Mouse (Mus musculus): ENCODE data around the gene Mgat5.

Gene Mgat5

DNA sequence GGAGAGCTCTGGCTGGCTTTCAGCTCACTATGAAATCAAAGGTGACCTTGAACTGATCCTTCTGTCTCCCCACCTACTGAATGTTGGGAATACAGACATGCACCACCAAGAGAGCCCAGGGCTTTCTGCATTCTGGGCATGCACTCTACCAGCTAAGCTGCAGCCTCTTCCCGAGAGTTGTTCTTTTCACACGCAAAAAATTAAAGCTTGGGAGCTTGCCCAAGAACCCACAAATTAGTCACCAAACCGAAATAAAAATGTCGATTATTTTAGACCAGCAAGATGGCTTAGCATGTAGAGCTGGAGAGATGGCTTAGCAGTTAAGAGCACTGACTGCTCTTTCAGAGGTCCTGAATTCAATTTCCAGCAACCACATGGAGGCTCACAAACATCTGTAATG, 230.0 kb downstream of the Mgat5 start:
- no peak for DNase-seq (ENCODE audit: low read depth)

DNA sequence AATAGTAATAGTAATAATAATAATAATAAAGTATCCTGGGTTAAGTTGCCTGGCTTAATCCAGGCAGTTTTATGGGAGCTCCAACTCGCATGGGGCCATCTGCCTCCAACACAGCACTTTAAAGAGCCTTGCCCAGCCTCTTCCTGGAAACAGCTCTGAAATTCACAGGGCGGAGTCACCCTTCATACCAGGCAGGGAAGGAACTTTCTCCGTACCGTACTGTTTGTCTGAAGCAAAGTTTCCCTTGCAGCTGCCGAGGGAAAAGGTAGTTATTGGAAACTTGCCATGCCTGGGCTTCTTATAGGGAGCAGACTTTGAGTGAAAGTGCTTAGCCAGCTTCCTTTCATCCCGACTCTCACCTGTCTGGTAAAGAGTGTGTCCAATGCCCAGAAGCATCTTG, 232.3 kb downstream of the Mgat5 start:
- no peak for DNase-seq (ENCODE audit: low read depth)

DNA sequence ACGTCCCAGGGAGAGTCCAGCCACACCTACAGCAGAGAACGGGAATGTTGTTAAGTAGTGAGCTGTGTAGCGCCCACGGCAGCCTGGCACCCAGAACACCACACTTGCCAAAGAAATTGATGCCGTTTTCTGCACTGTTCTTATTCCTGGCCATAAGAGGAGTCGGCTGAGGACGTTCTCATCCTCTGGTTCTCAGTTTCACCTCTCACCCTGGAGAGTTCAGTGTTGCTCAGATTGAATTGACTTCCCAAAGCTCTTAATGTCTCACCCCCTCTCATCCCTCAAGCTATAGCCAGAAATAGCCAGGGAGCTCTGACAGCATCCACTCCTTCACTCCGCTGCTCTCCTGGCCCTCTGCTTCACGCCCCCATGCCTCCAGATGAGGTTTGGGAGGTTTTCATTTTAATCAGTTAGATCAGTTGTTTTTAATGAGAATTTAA, 234.7 kb downstream of the Mgat5 start:
- DNase-seq (ENCODE audit: low read depth) = no peak

DNA sequence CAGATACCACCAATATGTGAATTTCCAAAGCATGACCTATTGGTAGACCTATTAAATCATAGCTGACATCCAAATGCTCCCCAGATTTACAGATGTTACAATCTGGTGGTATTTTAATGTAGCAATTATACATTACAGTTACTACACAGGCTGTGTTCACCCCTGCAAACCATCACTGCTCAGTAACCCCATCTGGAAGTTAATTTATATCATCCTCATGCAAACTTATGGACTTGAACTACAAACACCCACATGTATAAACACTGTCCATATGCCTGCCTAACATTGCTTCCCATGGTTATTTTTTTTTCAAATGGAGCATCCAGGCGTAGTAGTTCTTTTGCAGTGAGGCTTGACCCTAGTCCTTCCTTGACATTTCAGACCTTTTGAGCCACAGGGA, 236.2 kb downstream of the Mgat5 start:
- no peak for DNase-seq (ENCODE audit: low read depth)

DNA sequence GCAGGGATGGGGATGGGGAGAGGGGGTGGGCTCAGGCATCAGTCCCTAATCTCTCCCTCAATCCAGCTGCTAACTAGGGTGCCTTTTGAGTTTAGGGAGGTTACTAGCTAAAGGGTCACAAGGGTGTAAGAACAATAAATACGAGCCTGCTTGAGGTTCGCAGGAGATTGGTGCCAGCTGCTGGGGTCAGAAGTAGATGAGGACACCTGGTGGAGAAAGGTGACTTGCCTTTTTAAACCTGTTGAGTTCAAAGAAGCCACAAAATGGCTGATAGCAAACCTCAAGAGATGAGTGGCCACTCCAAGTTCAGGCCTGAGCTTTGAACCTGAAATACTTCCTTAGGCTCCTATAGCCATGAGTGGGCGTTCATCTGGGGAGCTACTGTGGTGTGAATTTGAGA, 236.9 kb downstream of the Mgat5 start:
- no peak for DNase-seq (ENCODE audit: low read depth)

DNA sequence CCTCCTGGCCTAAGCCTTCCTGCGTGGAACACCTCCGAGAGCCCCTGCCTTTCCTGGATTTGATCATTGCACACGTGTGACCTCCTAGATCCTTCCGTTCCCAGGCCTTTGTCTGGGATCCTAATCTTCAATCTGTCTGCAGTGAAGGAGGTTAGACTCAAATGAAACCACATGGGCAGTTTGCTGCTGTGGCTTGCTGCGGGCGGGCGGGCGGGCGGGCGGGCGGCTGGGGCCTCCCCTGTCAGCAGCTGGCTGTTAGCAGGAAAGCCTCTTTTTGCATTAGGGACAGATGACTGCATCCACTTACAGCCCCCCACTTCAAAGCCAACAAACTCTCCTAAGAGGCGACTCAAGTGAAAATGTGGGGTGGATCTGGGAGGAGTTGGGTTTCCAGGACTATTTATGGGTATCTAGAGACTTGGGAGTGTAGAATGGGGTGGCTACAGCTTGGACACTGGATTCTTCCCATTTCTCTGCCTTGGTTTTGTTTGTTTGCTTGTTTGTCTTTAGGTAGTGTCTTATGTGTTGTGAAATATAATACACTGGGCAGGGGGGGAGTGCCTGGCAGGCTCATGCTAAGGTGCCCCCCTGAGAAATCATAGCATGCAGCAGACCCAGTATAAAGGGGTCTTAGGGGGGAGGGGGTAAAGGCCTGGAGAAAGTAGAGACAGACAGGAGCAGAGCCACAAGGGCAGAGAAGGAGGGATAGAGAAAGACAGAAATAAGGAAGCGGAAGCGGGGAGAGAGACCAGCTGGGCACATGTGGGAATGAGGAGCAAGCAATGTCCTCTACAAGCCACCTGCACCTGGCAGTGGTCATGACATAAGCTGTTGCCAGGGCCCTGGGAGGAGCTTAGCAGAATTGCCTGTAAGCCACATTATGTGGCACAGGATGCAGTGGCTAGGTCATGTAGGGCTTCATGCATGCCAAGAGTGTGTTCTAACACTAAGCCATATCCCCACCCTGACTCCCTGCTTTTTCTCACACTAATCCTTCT, 238.4 kb downstream of the Mgat5 start:
- no peak for DNase-seq (ENCODE audit: low read depth)

DNA sequence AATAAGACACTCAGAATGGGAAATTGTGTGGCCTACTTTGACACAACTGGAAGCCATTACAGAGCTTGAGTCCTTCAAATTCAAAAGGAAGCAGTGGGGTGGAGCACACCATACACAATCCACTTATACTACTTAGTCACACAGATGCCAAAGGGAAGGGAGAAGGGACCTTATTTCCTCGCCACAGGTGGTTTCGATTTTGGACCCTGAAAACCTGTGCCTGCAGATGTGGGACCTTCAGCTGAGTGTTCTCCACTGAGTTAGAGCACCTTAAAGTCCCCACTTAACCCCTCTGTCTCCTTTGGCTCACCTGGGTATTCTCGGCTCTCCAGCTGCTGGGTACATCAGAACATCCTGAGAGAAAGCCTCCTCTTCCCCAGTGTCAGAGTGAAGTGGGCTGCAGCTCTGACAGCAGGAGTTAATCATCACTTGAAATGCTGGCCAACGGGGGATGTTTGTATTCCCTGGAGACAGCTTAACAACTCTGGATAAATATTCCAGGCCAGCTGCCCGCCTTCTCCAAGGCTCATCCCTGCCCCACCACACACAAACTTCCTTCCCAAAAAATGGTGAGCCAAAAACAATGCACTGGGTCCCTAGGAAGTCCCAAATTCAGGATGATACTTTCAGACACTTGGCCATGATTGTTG, 240.1 kb downstream of the Mgat5 start:
- DNase-seq (ENCODE audit: low read depth) = no peak

DNA sequence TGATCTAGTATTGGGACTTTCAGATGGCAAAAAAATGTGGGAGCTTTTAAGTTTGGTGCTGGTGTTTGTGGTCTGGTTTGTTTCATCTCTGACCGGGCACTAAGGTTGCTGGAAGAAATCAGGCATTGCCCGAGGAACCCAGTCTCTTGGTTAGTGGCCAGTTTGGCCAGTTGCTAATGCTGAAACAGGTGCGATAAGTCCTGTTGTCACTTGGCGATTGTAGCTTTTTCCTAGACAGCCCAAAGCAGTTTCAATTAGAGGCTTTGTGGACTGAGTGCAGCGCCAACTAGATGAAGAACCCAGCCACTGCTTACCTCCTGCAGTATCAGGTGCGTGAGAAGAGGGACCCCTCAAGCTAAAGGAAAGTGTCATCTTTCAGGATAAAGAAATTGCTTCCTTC, 248.6 kb downstream of the Mgat5 start:
- no peak for DNase-seq (ENCODE audit: low read depth)

DNA sequence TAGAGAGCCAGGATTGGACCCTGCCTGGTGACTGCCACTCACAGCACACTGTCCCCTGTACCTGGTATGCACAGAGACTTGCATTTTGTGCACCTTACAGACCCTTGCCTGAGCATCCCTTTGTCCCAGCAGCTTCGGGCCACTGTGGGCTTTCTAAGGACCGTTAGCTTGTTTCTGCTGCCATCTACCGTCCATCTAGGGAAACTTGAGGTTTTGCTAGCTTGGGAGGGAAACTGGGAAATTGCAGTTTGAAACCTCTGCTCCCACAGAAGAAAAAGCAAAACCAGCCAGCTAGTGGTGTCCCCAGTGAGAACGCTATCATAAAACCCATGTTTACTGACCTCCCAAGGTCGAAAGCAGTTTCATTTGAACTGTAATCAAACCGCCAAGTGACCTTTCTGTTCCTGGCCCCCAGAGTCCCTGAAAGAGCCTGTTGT, 254.2 kb downstream of the Mgat5 start:
- DNase-seq (ENCODE audit: low read depth) = peak; percentile 37

DNA sequence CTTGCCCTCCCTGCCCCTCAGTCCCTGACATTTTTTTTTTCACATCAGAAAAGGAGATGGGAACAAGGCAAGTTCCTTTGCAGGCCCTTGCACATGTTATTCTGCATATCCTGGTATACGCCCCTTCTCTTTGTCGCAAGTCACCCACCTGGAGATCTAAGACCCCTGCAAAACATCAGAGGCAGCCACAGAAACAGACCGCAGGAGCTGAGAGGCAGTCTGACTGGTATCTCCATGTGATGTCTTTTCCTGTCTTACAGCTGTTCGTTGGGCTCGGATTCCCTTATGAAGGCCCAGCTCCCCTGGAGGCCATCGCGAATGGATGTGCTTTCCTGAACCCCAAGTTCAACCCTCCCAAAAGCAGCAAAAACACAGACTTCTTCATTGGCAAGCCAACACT, 254.8 kb downstream of the Mgat5 start:
- no peak for DNase-seq (ENCODE audit: low read depth)

DNA sequence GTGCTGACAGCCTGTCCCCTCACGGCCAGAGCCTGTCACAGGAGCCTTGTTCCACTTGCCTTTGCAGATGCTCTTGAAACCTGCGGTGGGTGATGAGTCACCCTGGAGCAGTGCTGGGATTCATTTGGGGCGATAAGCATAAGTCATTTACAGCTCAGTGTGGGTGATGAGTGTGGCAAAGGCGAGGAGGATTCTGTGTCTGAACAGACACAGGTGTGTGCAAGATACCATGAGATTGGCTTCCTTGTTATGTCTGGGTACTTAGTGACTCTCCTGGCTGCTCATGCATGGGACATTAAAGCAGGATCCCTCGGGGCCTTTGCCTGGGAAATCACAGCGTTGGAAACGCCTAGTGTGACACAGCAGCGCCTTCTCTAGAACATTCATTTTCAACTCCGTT, 256.2 kb downstream of the Mgat5 start:
- no peak for DNase-seq (ENCODE audit: low read depth)

DNA sequence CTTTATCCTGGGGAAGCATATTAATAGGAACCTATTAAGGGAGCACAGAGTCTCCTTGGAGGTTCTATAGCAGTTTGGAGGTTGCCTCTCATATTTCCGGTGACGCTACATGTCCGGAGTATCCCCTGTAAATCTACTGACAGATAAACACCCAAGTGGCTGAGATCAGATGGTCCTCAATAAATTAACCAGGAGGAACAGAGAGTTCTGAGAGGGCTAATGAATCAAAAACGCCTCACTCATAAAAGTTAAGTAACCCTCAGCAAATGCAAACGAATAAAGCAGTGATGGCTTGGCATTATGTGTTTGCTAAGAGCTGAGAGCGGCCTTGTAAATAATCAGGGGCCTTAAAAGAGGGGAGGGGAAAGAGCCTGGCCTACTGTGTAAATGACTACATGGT, 259.2 kb downstream of the Mgat5 start:
- DNase-seq (ENCODE audit: low read depth) = no peak

DNA sequence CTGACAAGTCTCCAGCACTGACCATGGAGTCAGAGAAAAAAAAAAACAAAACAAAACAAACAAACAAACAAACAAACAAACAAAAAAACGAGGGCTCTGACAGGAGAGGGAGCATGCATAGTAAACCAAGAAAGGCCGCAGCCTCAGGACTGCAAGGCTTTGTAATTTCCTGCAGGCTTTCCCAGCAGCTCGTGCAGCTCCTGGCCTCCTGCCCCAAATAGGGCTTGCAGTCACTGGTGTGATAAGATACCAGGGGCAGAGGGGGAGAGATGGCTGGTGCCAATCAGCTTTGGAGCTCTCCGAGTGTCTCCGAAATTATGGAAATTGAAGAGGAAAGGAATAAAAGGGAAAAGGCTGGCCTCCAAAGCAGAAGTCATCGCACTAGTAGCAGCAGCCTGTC, 260.5 kb downstream of the Mgat5 start:
- DNase-seq (ENCODE audit: low read depth) = no peak

DNA sequence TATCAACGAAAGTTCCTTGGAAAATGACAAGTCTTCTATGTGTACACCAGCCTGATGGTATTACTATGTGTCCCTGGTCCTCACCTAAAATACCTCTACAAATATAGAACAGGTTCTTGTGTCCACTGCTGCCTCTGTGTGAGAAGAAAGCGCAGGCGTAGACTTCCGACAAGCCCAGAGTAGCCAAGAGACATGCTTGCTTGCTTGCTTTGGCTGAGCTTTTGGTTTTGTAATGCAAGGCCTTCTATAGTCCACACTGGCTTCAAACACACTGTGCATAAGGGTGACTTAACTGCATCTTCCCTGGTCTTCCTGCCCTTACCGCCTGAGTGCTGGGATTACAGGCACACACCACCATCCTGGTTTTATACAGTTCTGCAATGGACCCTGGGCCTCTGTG, 262.4 kb downstream of the Mgat5 start:
- no peak for DNase-seq (ENCODE audit: low read depth)

DNA sequence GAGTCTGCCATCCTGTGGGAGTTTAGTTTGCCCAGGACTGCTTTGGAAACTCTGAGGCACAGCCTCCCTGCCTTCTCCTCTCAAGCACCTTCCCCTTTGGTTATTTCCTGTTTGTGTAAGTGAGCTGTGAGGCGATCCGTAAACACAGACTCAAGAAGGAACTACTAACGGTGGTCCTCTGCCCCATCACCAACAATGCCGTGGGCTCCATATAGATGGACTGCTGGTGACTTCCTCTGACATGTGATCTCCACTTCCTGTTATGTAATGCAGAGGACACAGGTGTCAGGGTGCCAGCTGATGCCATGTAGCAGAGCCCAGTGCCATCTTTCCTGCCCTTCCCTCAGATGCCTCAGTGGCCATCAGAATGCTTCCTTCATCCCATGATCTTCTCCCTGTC, 265.4 kb downstream of the Mgat5 start:
- no peak for DNase-seq (ENCODE audit: low read depth)

DNA sequence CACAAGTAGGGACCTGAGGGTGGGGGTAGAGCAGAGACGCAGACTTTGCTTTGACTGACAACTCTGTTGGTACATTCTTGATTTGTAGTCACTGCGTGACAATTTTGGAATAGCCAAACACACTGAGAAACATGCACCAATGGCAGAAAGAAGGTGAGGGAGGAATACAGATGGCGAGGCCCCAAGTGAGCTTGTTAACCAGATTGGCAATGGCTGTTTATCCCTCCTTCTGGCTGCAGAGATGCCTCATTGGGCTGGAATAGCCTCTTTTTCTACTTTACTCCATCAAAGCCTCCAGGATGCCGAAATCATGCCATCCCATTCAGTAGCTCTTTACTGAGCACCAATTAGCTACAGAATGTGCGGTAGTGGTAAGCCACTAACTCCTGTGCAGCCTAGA, 270.9 kb downstream of the Mgat5 start:
- no peak for DNase-seq (ENCODE audit: low read depth)

DNA sequence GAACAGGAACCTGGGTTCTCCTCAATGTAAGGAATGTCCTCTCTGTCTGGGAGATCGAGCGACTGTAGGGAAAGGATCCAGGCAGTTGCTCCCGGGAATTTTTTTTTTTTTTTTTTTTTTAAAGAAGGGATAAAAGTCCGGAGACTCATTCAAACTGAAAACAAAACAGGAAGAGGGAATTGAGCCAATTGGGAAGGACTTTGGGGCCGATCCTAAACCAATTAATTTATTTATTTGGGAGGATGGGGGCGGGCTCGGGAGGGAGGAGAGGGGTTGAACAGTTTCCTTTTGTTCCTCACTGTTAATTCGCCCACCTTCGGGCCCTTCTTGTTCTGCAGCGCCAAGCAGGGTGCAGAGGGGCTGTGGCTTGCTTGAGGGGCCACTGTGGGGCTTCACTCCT, 278.1 kb downstream of the Mgat5 start:
- DNase-seq (ENCODE audit: low read depth) = no peak

DNA sequence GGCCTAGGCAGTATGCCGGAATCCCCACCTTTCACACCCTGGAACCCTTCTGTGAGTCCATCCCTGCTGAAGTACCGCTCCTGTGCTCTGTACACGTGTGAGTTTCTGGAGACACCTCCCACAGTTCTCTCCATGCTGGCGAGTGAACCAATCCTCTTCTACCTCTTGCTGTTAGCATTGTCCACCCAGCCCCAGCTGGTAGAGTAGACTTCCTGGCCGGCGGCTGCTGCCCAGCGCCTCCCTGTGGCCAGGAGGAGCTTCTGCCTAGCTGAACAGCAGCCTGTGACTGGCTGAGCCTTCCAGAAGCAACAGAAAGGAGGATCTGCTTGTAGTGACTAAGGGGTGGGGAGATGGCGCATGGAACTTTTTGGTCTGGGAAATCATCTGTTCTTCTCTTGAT, 279.4 kb downstream of the Mgat5 start:
- no peak for DNase-seq (ENCODE audit: low read depth)

DNA sequence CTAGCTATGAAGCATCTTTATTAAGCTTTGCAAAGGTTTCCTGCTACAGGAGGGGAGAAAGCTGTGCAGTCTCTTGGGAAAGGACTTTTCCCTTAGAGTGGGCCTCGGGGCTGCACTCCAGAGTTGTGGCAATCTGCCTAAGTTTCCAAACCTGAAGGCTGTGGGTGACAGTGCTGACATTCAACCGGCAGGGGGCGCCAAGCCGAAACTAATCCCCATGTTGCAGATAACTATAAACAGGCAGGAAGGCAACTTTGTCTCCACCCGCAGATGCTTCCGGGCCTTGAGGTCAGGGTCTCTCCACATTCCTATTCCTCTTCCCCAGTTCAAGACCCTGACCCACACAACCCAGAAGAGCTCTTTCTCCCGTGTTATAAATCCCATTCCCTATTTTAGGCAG, 280.0 kb downstream of the Mgat5 start:
- peak; percentile 38 for DNase-seq (ENCODE audit: low read depth)

DNA sequence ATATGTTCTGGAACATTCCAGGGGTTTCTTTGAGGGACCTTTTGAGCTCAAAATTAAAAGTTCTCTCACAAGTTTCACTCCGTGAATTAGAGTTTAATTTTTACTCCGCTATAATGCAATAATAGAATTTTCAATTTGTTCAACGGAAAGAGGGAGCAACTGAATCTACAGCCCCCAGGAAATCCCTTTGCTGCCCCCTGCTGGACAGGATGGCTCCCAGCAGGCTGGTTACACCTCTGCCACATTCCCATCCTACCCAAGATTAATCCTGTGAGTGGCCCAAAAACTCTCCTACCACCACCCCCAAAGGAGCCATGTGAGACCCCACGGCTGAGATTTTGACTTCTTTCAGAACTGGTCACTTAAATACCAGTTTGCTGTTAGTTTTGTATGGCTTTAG, 282.3 kb downstream of the Mgat5 start:
- DNase-seq (ENCODE audit: low read depth) = no peak

DNA sequence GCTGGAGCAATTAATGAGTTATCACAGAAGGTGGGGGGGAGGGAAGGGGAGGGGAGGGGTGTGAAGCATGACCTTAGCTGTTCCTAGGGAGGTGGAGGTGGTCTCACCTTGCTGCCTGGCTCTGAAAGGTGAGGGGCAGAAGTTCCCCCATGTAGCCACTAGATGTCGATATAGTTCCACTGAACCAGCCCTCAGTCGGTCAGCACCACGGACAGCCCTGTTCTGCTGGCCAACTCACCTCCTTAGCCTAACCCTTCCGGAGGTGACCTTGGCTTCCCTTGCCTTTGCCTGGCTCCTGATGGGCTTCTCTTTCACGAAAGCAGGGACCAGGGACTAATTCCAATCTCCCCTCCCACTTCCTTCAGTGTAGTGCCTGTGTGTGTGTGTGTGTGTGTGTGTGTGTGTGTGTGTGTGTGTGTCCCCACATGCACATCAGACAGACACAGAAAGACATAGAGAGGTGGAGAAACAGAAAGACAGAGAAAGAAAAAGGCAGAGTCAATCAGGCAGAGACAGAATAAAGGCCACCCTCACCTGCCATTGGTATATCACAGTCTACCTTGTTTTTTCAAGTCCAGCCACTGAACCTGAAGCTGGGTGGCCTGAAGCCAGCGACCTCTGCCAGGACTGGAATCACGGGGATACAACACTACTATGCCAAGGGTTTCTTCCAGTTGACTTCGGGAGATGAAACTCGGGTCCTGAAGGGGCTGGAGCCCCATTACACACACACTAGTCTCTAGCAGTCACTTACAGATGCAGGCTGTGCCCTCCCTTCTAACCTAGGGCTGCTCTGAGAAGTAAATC, 292.1 kb downstream of the Mgat5 start:
- DNase-seq (ENCODE audit: low read depth) = peak; percentile 39

DNA sequence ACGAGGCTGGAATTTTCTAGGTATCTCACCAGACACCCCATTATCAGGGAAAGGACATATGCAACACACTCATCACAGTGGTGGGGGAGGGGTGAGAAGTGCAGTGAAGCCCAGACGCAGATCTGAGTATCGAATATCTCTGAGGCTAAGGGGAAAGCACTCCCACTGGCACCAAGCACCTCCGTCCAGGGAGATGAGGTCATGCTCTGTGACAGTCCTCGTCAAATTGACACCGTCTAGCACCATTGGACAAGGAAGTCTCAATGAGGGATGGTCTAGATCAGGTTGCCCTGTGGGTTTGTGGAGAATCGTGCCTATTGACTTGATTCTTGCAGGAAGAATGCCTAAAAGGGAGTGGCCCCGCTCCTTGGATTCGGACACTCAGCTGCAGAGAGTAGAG, 293.9 kb downstream of the Mgat5 start:
- DNase-seq (ENCODE audit: low read depth) = no peak

DNA sequence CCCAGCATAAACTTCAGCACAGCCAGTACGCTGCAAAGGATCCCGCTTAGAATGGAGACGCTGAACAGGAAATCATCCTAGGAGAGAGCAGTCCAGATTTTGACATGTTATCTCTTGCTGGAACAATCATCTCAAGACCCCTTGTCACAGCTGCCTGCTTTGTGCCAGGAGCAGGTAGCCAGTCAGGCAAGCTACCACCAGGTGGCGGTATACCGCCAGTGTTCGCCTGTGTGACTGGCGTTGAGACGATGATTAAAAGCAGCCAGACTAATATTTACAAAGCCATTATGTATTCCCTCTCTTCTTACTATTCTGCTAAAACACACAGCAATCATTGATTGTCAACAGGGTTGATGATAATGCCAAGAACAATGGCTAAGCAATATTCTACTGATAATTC, 295.4 kb downstream of the Mgat5 start:
- peak; percentile 50 for DNase-seq (ENCODE audit: low read depth)
